9 mouse cellular contexts compared by ENCODE assay signal in the genomic region with DNA sequence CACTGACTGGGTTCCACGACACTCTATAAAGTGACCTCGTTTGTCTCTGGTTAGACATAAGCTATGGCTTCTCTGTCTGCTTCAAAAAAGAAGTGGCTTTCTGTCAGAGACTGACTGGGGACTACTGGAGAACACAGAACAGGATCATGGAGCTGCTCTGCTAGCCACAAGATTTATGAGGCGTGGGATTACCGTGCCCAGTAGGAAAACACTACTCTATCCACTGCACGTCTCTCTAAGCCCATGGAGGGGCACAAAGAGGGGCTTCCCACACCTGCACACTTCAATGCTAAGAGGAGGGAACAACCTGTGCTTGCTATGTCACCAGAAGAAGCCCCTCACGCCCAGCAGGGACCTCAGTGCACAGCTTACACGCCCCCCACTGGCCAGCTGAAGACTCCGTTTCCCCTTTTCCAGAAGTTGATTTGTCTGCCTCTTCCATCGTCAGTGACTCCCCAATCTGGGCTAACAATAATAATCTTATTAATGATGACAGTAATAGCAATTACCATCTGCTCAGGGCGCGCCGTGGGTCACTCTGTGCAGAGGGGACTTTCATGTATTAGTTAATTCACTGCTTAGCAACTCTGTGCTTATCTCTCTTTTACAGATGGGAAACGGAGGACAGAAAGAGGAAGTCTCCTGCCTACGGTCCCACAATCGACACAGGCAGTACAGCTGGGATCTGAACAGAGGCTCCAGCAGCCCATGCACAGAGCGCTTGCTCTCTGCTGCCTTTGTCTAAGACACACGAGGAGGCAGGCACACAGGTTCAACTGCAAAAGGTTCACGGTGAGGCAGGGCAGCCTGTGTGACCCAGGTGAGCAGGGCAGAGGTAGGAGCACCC.
DNase-seq lines count a peak whose midpoint lies in the region; ATAC-seq and TF ChIP-seq lines count a peak whose summit lies in the region.
"Had no signal": no experiment of that assay in that cellular context is flagged by ENCODE, and none has a peak within 500 bp of the region (broad histone marks: within the 10 kb centered on the region; RNA-seq: fewer than 3 reads in every experiment).

No protein-coding gene starts in this region.

- peak overlapping the region; percentile 64 for H3K27ac ChIP-seq in cerebellum, adult 2 months (ENCODE audit: insufficient read depth, low read length)
- H3K27ac ChIP-seq in hindbrain, postnatal 0 days, result no peak overlapping the region
- peak overlapping the region; percentile 74 for H3K27ac ChIP-seq in midbrain, embryonic 12.5 days (replicated peaks)
- H3K27ac ChIP-seq: embryonic facial prominence, embryonic 15.5 days had no signal

- H3K4me2 ChIP-seq in hindbrain, postnatal 0 days (ENCODE audit: low read depth, low read length), result no peak overlapping the region
- no peak overlapping the region for H3K4me2 ChIP-seq in midbrain, embryonic 12.5 days (replicated peaks)
- H3K4me2 ChIP-seq: embryonic facial prominence, embryonic 15.5 days had no signal

- no peak for ATAC-seq in hindbrain, postnatal 0 days
- ATAC-seq in midbrain, embryonic 12.5 days (ENCODE audit: low FRiP score, low read depth), result peak; percentile 59
- no peak for ATAC-seq in monocyte, adult 5-6 weeks (replicated peaks; ENCODE audit: insufficient number of reproducible peaks, low FRiP score, low TSS enrichment, poor library complexity, severe bottlenecking)

- WGBS in cerebellum, adult 2 months, result 67% methylated on average over 18 of the region's 18 CpGs
- WGBS in hindbrain, postnatal 0 days, result 43% methylated on average over 18 of the region's 18 CpGs
- 63% methylated on average over 18 of the region's 18 CpGs for WGBS in midbrain, embryonic 12.5 days

- no peak for TF ChIP-seq POLR2A in cerebellum, adult 2 months (IDR thresholded peaks at IDR 0.05; ENCODE audit: borderline replicate concordance, insufficient read depth, low read length)

- no peaks in the 10 kb centered on the region for H3K27me3 ChIP-seq in cerebellum, adult 2 months (ENCODE audit: control insufficient read depth, insufficient read depth, low read length)
- no peaks in the 10 kb centered on the region for H3K27me3 ChIP-seq in hindbrain, postnatal 0 days (ENCODE audit: insufficient read depth, low read length)
- no peaks in the 10 kb centered on the region for H3K27me3 ChIP-seq in midbrain, embryonic 12.5 days
- H3K27me3 ChIP-seq: embryonic facial prominence, embryonic 15.5 days had no signal

- intact Hi-C loops in gastrocnemius, postnatal 36 days (cut with DNase I), result no loop called here

- H3K9me3 ChIP-seq in hindbrain, postnatal 0 days (ENCODE audit: low read length), result no peaks in the 10 kb centered on the region
- no peaks in the 10 kb centered on the region for H3K9me3 ChIP-seq in midbrain, embryonic 12.5 days
- H3K9me3 ChIP-seq: embryonic facial prominence, embryonic 15.5 days had no signal

- H3K4me3 ChIP-seq in cerebellum, adult 2 months (replicated peaks; ENCODE audit: insufficient read depth, low read depth, low read length), result no peak overlapping the region
- H3K4me3 ChIP-seq in hindbrain, postnatal 0 days (ENCODE audit: low read length), result no peak overlapping the region
- no peak overlapping the region for H3K4me3 ChIP-seq in midbrain, embryonic 12.5 days
- H3K4me3 ChIP-seq: embryonic facial prominence, embryonic 15.5 days had no signal

- H3K4me1 ChIP-seq in cerebellum, adult 2 months (ENCODE audit: control insufficient read depth, insufficient read depth, low read length), result peaks cover 43% of the 10 kb centered on the region
- peaks cover 15% of the 10 kb centered on the region for H3K4me1 ChIP-seq in hindbrain, postnatal 0 days (ENCODE audit: insufficient read depth, low read length)
- peaks cover 61% of the 10 kb centered on the region for H3K4me1 ChIP-seq in midbrain, embryonic 12.5 days

- no peak overlapping the region for H3K9ac ChIP-seq in hindbrain, postnatal 0 days (replicated peaks; ENCODE audit: low read length)
- H3K9ac ChIP-seq in midbrain, embryonic 12.5 days (replicated peaks), result 0 out of 2 replicates have a peak overlapping the region, but pooled peaks have one; percentile 8
- H3K9ac ChIP-seq: embryonic facial prominence, embryonic 15.5 days had no signal

- no peak for DNase-seq in cerebellum, adult 2 months
- no peak for DNase-seq in cerebellum, postnatal 25 days
- peak; percentile 10 for DNase-seq in c-Kit-positive CD71-positive TER-119-positive erythroid progenitor cells, embryonic 14.5 days (ENCODE audit: low spot score)
- DNase-seq in hindbrain, postnatal 0 days (ENCODE audit: low spot score), result no peak
- no peak for DNase-seq in urinary bladder, adult 2 months (ENCODE audit: low spot score)
- DNase-seq in gastrocnemius, postnatal 36 days, result no peak

- TF ChIP-seq CTCF in cerebellum, adult 2 months (IDR thresholded peaks at IDR 0.05; ENCODE audit: borderline replicate concordance, insufficient read depth, low read depth, low read length), result no peak
- peak; percentile 30 for TF ChIP-seq CTCF in hindbrain, postnatal 0 days (IDR thresholded peaks at IDR 0.05; ENCODE audit: low read depth)

- H3K36me3 ChIP-seq in hindbrain, postnatal 0 days (ENCODE audit: insufficient read depth, low read length), result no peaks in the 10 kb centered on the region
- H3K36me3 ChIP-seq in midbrain, embryonic 12.5 days, result no peaks in the 10 kb centered on the region
- H3K36me3 ChIP-seq: embryonic facial prominence, embryonic 15.5 days had no signal
